Mouse (Mus musculus) neural tube, embryonic 11.5 days (tissue): ENCODE results near the gene Trhde. TPM values are rescaled to one million over a fixed set of nuclear protein-coding genes. Genes with fewer than 3 reads are reported as not detected.

ENCODE experiments used
- ATAC-seq: fragments of 200-750 bp; cut with Nextera tagmentation; 2 replicates; pipeline ENCODE4 v1.8.0; 2017; ENCODE audit warnings: moderate number of reproducible peaks, mild to moderate bottlenecking, moderate TSS enrichment, moderate library complexity; ENCODE audit not compliant: insufficient read depth, low FRiP score, low TSS enrichment
- DNase-seq: peaks from one replicate; pipeline ENCODE4 v3.0.0-alpha.2; 2015; ENCODE audit warnings: low spot score
- H3K27ac ChIP-seq: fragments of 300-500 bp; sonication (generic); 2 replicates; pipeline ENCODE4 v1.5.1; 2014; ENCODE audit warnings: low read depth, mild to moderate bottlenecking, low read length
- H3K27me3 ChIP-seq: fragments of 300-500 bp; sonication (generic); 2 replicates; pipeline ENCODE4 v1.6.1; 2014; ENCODE audit warnings: mild to moderate bottlenecking, low read length, mixed read lengths; ENCODE audit not compliant: control insufficient read depth, insufficient read depth
- H3K36me3 ChIP-seq: fragments of 300-500 bp; sonication (generic); 2 replicates; pipeline ENCODE4 v1.6.1; 2014; ENCODE audit warnings: mild to moderate bottlenecking, low read length, moderate library complexity, mixed read lengths; ENCODE audit not compliant: control insufficient read depth, insufficient read depth
- H3K4me1 ChIP-seq: fragments of 300-500 bp; sonication (generic); 2 replicates; pipeline ENCODE4 v1.6.1; 2014; ENCODE audit warnings: low read length, mixed read lengths; ENCODE audit not compliant: control insufficient read depth, insufficient read depth
- H3K4me2 ChIP-seq: fragments of 300-500 bp; sonication (generic); 2 replicates; pipeline ENCODE4 v1.6.1; 2014; ENCODE audit warnings: low read depth, mild to moderate bottlenecking, moderate library complexity
- H3K4me3 ChIP-seq: fragments of 300-500 bp; sonication (generic); 2 replicates; pipeline ENCODE4 v1.5.1; 2014; ENCODE audit warnings: low read depth, low read length
- H3K9ac ChIP-seq: fragments of 300-500 bp; sonication (generic); 2 replicates; pipeline ENCODE4 v1.6.1; 2014; ENCODE audit warnings: mild to moderate bottlenecking, low read length
- H3K9me3 ChIP-seq: fragments of 300-500 bp; sonication (generic); 2 replicates; pipeline ENCODE4 v1.6.1; 2016; ENCODE audit warnings: low read length; ENCODE audit not compliant: control insufficient read depth
- WGBS: fragments of 180-500 bp; shearing (Covaris S2); extraction: QIAGEN DNeasy Blood & Tissue Kit; methylation state at CpG from one replicate; pipeline ENCODE4 v1.1.7; 2014; 5-methylcytosine and 5-hydroxymethylcytosine counted together
- polyA plus RNA-seq: library from polyadenylated mRNA; unstranded; fragments of >200 nt; fragmentation: Nextera tagmentation; extraction: Ambion mirVana; gene quantifications from 2 replicates; pipeline ENCODE4 v1.2.1, GENCODE M21; 2014

The Trhde gene
- polyA plus RNA-seq, 1 experiment from 2014 or later = 3.1 TPM

GRCm38 (mm10) chr10:114415717-114416116, 386.4 kb downstream of the Trhde start:
- DNase-seq (no peak), ATAC-seq (no peak)
- Histone ChIP-seq H3K4me1 (no peaks in the 10 kb centered on the region), H3K27ac (no peak overlapping the region), H3K27me3 (no peaks in the 10 kb centered on the region), H3K9ac (no peak overlapping the region), H3K9me3 (no peaks in the 10 kb centered on the region), H3K4me3 (no peak overlapping the region), H3K36me3 (no peaks in the 10 kb centered on the region), H3K4me2 (no peak overlapping the region)
- WGBS = 85% methylated on average over 2 of the region's 2 CpGs

GRCm38 (mm10) chr10:114405260-114405659, 396.8 kb downstream of the Trhde start:
- DNase-seq (peak; percentile 18), ATAC-seq (no peak)
- no peaks in the 10 kb centered on the region for H3K27me3 ChIP-seq

GRCm38 (mm10) chr10:114403795-114404194, 398.3 kb downstream of the Trhde start:
- no peak overlapping the region for H3K4me3 ChIP-seq
- H3K9me3 ChIP-seq = no peaks in the 10 kb centered on the region
- WGBS = 69% methylated on average over 2 of the region's 2 CpGs
- no peaks in the 10 kb centered on the region for H3K4me1 ChIP-seq
- DNase-seq (no peak), ATAC-seq (no peak)
- no peaks in the 10 kb centered on the region for H3K36me3 ChIP-seq
- no peak overlapping the region for H3K4me2 ChIP-seq
- H3K27me3 ChIP-seq = no peaks in the 10 kb centered on the region
- no peak overlapping the region for H3K27ac ChIP-seq
- H3K9ac ChIP-seq = no peak overlapping the region

More at GRCm38 (mm10) chr10:114405260-114405659, 396.8 kb downstream of the Trhde start:
- Histone ChIP-seq H3K9ac (no peak overlapping the region), H3K4me2 (no peak overlapping the region), H3K27ac (no peak overlapping the region), H3K36me3 (no peaks in the 10 kb centered on the region), H3K4me3 (no peak overlapping the region), H3K9me3 (no peaks in the 10 kb centered on the region), H3K4me1 (no peaks in the 10 kb centered on the region)
- WGBS = 66% methylated on average over 7 of the region's 7 CpGs

GRCm38 (mm10) chr10:114370804-114371203, 431.3 kb downstream of the Trhde start:
- Histone ChIP-seq H3K36me3 (no peaks in the 10 kb centered on the region), H3K4me2 (no peak overlapping the region), H3K4me3 (no peak overlapping the region), H3K4me1 (no peaks in the 10 kb centered on the region), H3K9me3 (no peaks in the 10 kb centered on the region), H3K27ac (no peak overlapping the region), H3K9ac (no peak overlapping the region), H3K27me3 (no peaks in the 10 kb centered on the region)
- no peak for ATAC-seq
- WGBS = 77% methylated on average over 3 of the region's 3 CpGs
- no peak for DNase-seq

- Histone ChIP-seq H3K4me1 (no peaks in the 10 kb centered on the region), H3K9me3 (no peaks in the 10 kb centered on the region), H3K9ac (no peak overlapping the region), H3K4me3 (no peak overlapping the region), H3K4me2 (no peak overlapping the region), H3K27ac (no peak overlapping the region), H3K27me3 (no peaks in the 10 kb centered on the region), H3K36me3 (no peaks in the 10 kb centered on the region)
- WGBS = 78% methylated on average over 6 of the region's 6 CpGs
- no peak for ATAC-seq
- no peak for DNase-seq
These were observed 438.7 kb downstream of the Trhde start for GRCm38 (mm10) chr10:114363442-114363841.

GRCm38 (mm10) chr10:114362631-114363030, 439.5 kb downstream of the Trhde start:
- 67% methylated on average over 2 of the region's 2 CpGs for WGBS
- Histone ChIP-seq H3K36me3 (no peaks in the 10 kb centered on the region), H3K4me2 (no peak overlapping the region), H3K9ac (no peak overlapping the region), H3K27me3 (no peaks in the 10 kb centered on the region), H3K4me3 (no peak overlapping the region), H3K4me1 (no peaks in the 10 kb centered on the region), H3K27ac (no peak overlapping the region), H3K9me3 (no peaks in the 10 kb centered on the region)
- DNase-seq (no peak), ATAC-seq (no peak)
